Mouse (Mus musculus) lung, embryonic 14.5 days (tissue): ENCODE data around the gene Thbd. TPM values are rescaled to one million over a fixed set of nuclear protein-coding genes. Genes with fewer than 3 reads are reported as not detected.

Experiments
- ATAC-seq: fragments of 200-750 bp; cut with Nextera tagmentation; 2 replicates; pipeline ENCODE4 v1.8.0; 2017; ENCODE audit warnings: mild to moderate bottlenecking, moderate TSS enrichment, moderate library complexity; ENCODE audit not compliant: insufficient read depth
- DNase-seq: peaks from one replicate; pipeline ENCODE4 v3.0.0-alpha.2; 2015
- H3K27ac ChIP-seq: fragments of 300-500 bp; sonication (generic); 2 replicates; pipeline ENCODE4 v1.5.1; 2014; ENCODE audit warnings: low read depth, mild to moderate bottlenecking, moderate library complexity
- H3K27me3 ChIP-seq: fragments of 300-500 bp; sonication (generic); 2 replicates; pipeline ENCODE4 v1.6.1; 2014; ENCODE audit warnings: low read length, control low read depth; ENCODE audit not compliant: insufficient read depth
- H3K36me3 ChIP-seq: fragments of 300-500 bp; sonication (generic); 2 replicates; pipeline ENCODE4 v1.6.1; 2014; ENCODE audit warnings: control low read depth; ENCODE audit not compliant: insufficient read depth
- H3K4me1 ChIP-seq: fragments of 300-500 bp; sonication (generic); 2 replicates; pipeline ENCODE4 v1.6.1; 2014; ENCODE audit warnings: antibody characterized with exemption, control low read depth; ENCODE audit not compliant: insufficient read depth
- H3K4me2 ChIP-seq: fragments of 300-500 bp; sonication (generic); 2 replicates; pipeline ENCODE4 v1.6.1; 2014; ENCODE audit warnings: mild to moderate bottlenecking
- H3K4me3 ChIP-seq: fragments of 300-500 bp; sonication (generic); 2 replicates; pipeline ENCODE4 v1.5.1; 2014; ENCODE audit warnings: low read depth, low read length
- H3K9ac ChIP-seq: fragments of 300-500 bp; sonication (generic); 2 replicates; pipeline ENCODE4 v1.6.1; 2014
- H3K9me3 ChIP-seq: fragments of 300-500 bp; sonication (generic); 2 replicates; pipeline ENCODE4 v1.6.1; 2016; ENCODE audit warnings: low read depth, low read length, control low read depth
- CTCF ChIP-seq: IDR thresholded peaks from 2 replicates; pipeline ENCODE4 v1.5.1; 2016; ENCODE audit warnings: antibody characterized with exemption, low read depth
- WGBS: fragments of 180-500 bp; shearing (Covaris S2); extraction: QIAGEN DNeasy Blood & Tissue Kit; methylation state at CpG from one replicate; pipeline ENCODE4 v1.1.7; 2014; 5-methylcytosine and 5-hydroxymethylcytosine counted together
- polyA plus RNA-seq: library from polyadenylated mRNA; unstranded; fragments of >200 nt; fragmentation: Nextera tagmentation; extraction: Ambion mirVana; gene quantifications from 2 replicates; pipeline ENCODE4 v1.2.1, GENCODE M21; 2014

The Thbd gene
- polyA plus RNA-seq, 1 experiment from 2014 or later, result 115 TPM

DNA sequence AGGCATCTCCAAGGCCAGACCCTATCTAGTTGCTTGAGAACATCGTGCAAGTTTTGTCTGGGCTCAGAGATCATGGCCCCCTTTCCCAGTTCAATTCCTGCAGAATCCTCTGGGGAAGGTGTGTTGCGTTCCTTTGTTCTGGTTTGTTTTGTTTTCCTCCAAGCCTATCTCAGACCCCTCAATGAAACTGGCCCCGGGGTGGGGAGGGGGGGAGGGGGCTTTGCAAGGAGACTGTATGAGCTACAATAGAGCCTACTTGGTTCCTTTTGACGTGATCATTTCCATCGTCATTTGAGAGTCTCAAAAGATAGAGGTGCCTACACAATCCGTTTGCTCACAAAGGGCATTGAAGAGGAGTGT is 753 bp upstream of the Thbd start:
- Histone ChIP-seq H3K36me3 (peaks cover 10% of the 10 kb centered on the region; the same call in 1 of the 2 replicates), H3K4me3 (no peak overlapping the region; the same call in 1 of the 2 replicates), H3K9ac (no peak overlapping the region), H3K27ac (peak overlapping the region; percentile 87), H3K4me1 (peaks cover 5% of the 10 kb centered on the region; the same call in 1 of the 2 replicates), H3K27me3 (no peaks in the 10 kb centered on the region), H3K4me2 (peak overlapping the region; percentile 95), H3K9me3 (no peaks in the 10 kb centered on the region)
- ATAC-seq (no peak; the same call in 1 of the 2 replicates), DNase-seq (no peak)
- 21% methylated on average over 6 of the region's 6 CpGs for WGBS
- no peak for TF ChIP-seq CTCF

- Histone ChIP-seq H3K4me3 (peak overlapping the region; percentile 66), H3K27ac (peak overlapping the region; percentile 87), H3K4me1 (peaks cover 5% of the 10 kb centered on the region), H3K9me3 (no peaks in the 10 kb centered on the region), H3K9ac (peak overlapping the region; percentile 79), H3K27me3 (no peaks in the 10 kb centered on the region), H3K36me3 (peaks cover 19% of the 10 kb centered on the region; the same call in 1 of the 2 replicates), H3K4me2 (peak overlapping the region; percentile 95)
- DNase-seq (peak; percentile 70), ATAC-seq (peak; percentile 43)
- WGBS, result 2% methylated on average over 55 of the region's 55 CpGs
- no peak for TF ChIP-seq CTCF
Measured at GRCm38 (mm10) chr2:148406971-148407869, 768 bp downstream of the Thbd start.

DNA sequence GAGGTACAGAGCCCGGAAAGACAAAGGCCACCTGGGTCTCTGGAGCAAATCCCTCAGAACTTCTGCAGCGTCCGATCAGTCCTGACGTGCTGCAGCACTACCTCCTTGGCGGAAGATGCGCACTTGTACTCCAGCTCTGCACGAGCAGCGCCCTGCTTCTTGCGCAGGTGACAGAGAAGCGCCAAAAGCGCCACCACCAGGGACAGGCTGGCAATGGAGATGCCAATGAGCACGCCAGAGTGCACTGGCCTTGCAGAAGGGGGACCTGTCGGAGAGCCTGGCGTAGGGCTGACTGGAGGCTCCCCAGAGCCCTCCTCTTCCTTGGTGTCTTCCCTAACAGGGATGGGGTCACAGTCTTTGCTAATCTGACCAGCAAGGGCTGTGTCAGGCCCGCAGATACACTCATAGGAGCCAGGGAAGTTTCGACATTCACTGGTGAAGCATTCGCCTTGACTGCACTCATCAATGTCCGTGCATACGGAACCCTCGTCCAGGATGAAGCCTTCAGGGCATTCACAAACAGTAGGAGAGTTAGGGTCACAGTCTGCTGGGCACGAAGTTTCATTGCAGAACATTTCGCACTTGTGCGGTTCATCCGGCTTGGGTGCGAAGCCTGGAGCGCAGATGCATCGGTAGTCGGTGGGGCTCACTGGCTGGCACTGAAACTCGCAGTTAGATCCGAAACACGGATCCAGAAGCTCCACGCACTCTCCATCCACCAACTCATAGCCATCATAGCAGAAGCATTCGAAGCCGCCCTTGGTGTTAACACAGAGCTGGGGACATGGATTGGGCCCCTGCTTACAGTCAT is 1.6 kb downstream of the Thbd start:
- TF ChIP-seq CTCF, result peak; percentile 58
- peak overlapping the region; percentile 87 for H3K27ac ChIP-seq
- peak; percentile 76 for DNase-seq
- H3K9me3 ChIP-seq, result no peaks in the 10 kb centered on the region
- H3K4me3 ChIP-seq, result peak overlapping the region; percentile 66
- WGBS, result 8% methylated on average over 34 of the region's 34 CpGs
- no peaks in the 10 kb centered on the region for H3K27me3 ChIP-seq
- H3K36me3 ChIP-seq, result peaks cover 21% of the 10 kb centered on the region
- H3K4me1 ChIP-seq, result peaks cover 5% of the 10 kb centered on the region
- peak overlapping the region; percentile 79 for H3K9ac ChIP-seq
- no peak for ATAC-seq
- peak overlapping the region; percentile 95 for H3K4me2 ChIP-seq

DNA sequence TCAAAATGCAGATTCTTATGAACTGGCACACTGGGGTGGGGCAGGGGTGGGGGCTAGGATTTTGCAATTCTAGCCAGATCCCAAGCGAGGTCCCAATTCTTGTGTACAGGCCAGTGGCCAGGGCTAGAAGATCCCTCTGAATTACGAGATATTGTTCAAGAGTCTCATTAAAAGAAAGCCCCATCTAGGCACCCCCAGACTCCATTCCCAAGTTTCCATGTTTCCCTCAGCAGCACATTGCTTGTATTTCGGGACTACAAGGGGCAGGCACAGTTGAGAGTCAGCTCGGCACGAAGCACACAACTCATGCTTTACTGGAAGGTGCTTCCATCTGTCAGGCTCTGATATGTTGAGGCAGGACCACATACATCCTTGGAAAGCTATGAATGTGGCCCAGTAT is 3.1 kb downstream of the Thbd start:
- peaks cover 21% of the 10 kb centered on the region for H3K36me3 ChIP-seq
- no peak overlapping the region for H3K27ac ChIP-seq
- DNase-seq (no peak), ATAC-seq (no peak)
- 30% methylated on average over 5 of the region's 5 CpGs for WGBS
- no peaks in the 10 kb centered on the region for H3K9me3 ChIP-seq
- H3K4me2 ChIP-seq, result peak overlapping the region; percentile 95
- H3K27me3 ChIP-seq, result no peaks in the 10 kb centered on the region
- no peak for TF ChIP-seq CTCF
- H3K4me1 ChIP-seq, result peaks cover 5% of the 10 kb centered on the region
- peak overlapping the region; percentile 66 for H3K4me3 ChIP-seq
- peak overlapping the region; percentile 41 for H3K9ac ChIP-seq

DNA sequence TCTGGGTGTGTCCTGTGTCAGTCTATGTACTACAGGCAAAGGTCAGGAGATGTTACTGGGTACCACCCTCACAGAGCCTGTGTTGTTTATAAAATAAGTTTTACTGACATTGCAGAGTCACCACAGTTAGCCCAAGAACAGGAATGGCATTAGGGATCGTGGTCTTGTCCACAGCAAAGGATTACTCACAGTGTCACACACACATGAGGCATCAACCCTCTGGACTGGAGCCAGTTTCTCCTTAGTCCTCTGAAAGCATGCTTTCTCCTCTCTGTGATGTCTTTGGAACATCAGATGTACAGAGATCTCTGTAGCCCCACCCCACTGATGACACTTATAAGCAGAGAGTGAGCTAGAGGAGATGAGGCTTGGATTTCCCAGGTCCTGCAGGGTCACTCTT is 5.8 kb downstream of the Thbd start:
- Histone ChIP-seq H3K4me3 (no peak overlapping the region), H3K9ac (no peak overlapping the region), H3K27ac (no peak overlapping the region), H3K36me3 (peaks cover 21% of the 10 kb centered on the region), H3K4me1 (peaks cover 18% of the 10 kb centered on the region), H3K4me2 (peak overlapping the region; percentile 95; the same call in 1 of the 2 replicates), H3K27me3 (no peaks in the 10 kb centered on the region), H3K9me3 (no peaks in the 10 kb centered on the region)
- WGBS, result 33% methylated on average over 1 of the region's 1 CpGs
- DNase-seq (no peak), ATAC-seq (no peak)
- TF ChIP-seq CTCF, result no peak

DNA sequence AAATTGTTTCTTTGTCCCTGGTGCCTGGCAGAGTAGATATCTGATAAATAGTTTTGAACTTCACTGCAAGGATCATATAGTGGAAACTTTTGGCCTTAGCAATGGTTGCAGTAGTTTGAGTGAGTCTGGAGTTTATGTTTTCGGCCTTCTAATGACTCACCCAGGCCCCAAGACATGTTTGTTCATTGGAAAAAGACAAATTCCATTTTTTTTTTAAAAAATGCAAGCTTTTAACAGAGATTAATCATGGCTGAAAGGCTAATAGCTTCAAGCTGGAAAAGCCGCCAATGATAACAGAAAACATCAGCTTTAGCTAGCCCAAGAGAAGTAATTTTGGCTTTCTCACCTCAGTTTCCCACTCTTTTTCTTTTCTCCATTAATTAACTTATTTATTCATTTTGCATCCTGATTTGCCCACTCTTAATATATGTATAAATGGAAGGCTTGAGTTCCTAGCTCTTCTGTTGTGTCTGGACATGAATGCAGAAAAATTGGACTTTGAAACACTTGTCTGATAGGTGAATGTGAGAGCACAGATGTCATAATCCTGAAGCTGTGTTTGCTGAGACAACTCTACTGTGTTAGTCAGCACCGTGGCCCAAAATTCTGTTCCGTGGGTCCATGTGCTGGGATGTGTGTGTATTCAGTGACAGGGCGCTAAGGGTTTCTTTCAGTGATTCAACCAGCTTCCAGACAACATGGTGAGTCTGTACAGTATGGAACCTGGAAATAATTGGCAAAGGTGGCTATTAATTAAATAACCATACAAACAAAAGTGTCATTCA is 8.9 kb downstream of the Thbd start:
- Histone ChIP-seq H3K9me3 (no peaks in the 10 kb centered on the region), H3K27ac (no peak overlapping the region), H3K27me3 (0 out of 2 replicates have a peak, but pooled peaks cover 4% of the 10 kb centered on the region), H3K36me3 (peaks cover 14% of the 10 kb centered on the region), H3K4me1 (peaks cover 30% of the 10 kb centered on the region), H3K4me2 (no peak overlapping the region), H3K9ac (no peak overlapping the region), H3K4me3 (no peak overlapping the region)
- no peak for TF ChIP-seq CTCF
- ATAC-seq, result no peak
- DNase-seq, result no peak
- WGBS, result 80% methylated on average over 5 of the region's 5 CpGs
